ENCODE assay signal across 28 mouse cellular contexts in genomic region chr16:50871318-50871717, GRCm38 (mm10).
"Had no signal": no experiment of that assay in that cellular context is flagged by ENCODE, and none has a peak within 500 bp of the region (broad histone marks: within the 10 kb centered on the region; RNA-seq: fewer than 3 reads in every experiment).

No protein-coding gene starts in this region.

- H3K27ac ChIP-seq: limb, embryonic 10.5 days; limb, embryonic 12.5 days; limb, embryonic 13.5 days; limb, embryonic 15.5 days; liver, embryonic 12.5 days; liver, embryonic 13.5 days; liver, embryonic 14.5 days; liver, embryonic 15.5 days; lung, embryonic 15.5 days; macrophage; midbrain, embryonic 10.5 days; midbrain, embryonic 12.5 days; midbrain, embryonic 13.5 days; midbrain, embryonic 15.5 days; neural tube, embryonic 12.5 days had no signal

- H3K4me3 ChIP-seq: limb, embryonic 10.5 days; limb, embryonic 12.5 days; limb, embryonic 13.5 days; limb, embryonic 15.5 days; liver, embryonic 12.5 days; liver, embryonic 13.5 days; liver, embryonic 15.5 days; lung, embryonic 15.5 days; megakaryocyte, embryonic 14.5 days; midbrain, embryonic 10.5 days; midbrain, embryonic 12.5 days; midbrain, embryonic 13.5 days; midbrain, embryonic 15.5 days; myocyte; neural tube, embryonic 12.5 days had no signal

- DNase-seq: left cerebral cortex, postnatal 4 days; liver; liver, embryonic 13.5 days; liver, postnatal 0 days; lung, adult 18-20 months; lung, adult 2 months; lung, embryonic 14.5 days; lung, postnatal 10 days; lung, postnatal 14 days; lung, postnatal 36 days; lung, postnatal 4 days; midbrain, embryonic 14.5 days had no signal

- H3K9ac ChIP-seq: limb, embryonic 12.5 days; limb, embryonic 13.5 days; limb, embryonic 15.5 days; liver, embryonic 12.5 days; liver, embryonic 13.5 days; liver, embryonic 14.5 days; liver, embryonic 15.5 days; liver, postnatal 0 days; lung, embryonic 14.5 days; lung, embryonic 15.5 days; midbrain, embryonic 12.5 days; midbrain, embryonic 13.5 days; midbrain, embryonic 15.5 days; neural tube, embryonic 12.5 days had no signal

- H3K9me3 ChIP-seq: limb, embryonic 10.5 days; limb, embryonic 12.5 days; limb, embryonic 13.5 days; limb, embryonic 15.5 days; liver, embryonic 12.5 days; liver, embryonic 13.5 days; liver, embryonic 15.5 days; lung, embryonic 15.5 days; megakaryocyte, embryonic 14.5 days; midbrain, embryonic 10.5 days; midbrain, embryonic 12.5 days; midbrain, embryonic 13.5 days; midbrain, embryonic 15.5 days; neural tube, embryonic 12.5 days had no signal

- H3K4me1 ChIP-seq: limb, embryonic 10.5 days; limb, embryonic 12.5 days; limb, embryonic 13.5 days; limb, embryonic 15.5 days; liver, embryonic 12.5 days; liver, embryonic 13.5 days; liver, embryonic 15.5 days; lung, embryonic 15.5 days; megakaryocyte, embryonic 14.5 days; midbrain, embryonic 12.5 days; midbrain, embryonic 15.5 days; neural tube, embryonic 12.5 days had no signal

- H3K36me3 ChIP-seq: limb, embryonic 10.5 days; limb, embryonic 12.5 days; limb, embryonic 13.5 days; limb, embryonic 15.5 days; liver, embryonic 12.5 days; liver, embryonic 13.5 days; liver, embryonic 15.5 days; lung, embryonic 15.5 days; midbrain, embryonic 10.5 days; midbrain, embryonic 12.5 days; midbrain, embryonic 13.5 days; midbrain, embryonic 15.5 days; neural tube, embryonic 12.5 days had no signal

- H3K27me3 ChIP-seq: limb, embryonic 12.5 days; limb, embryonic 13.5 days; limb, embryonic 15.5 days; liver, embryonic 12.5 days; liver, embryonic 13.5 days; liver, embryonic 15.5 days; lung, embryonic 15.5 days; megakaryocyte, embryonic 14.5 days; midbrain, embryonic 12.5 days; midbrain, embryonic 13.5 days; midbrain, embryonic 15.5 days; neural tube, embryonic 12.5 days had no signal
